Mouse (Mus musculus) CH12.LX (cell line): ENCODE results near the gene Gstm5. TPM values are rescaled to one million over a fixed set of nuclear protein-coding genes. Genes with fewer than 3 reads are reported as not detected.

Source experiments
- DNase-seq: peaks from one replicate; pipeline ENCODE4 v3.0.0-alpha.2; 2013; ENCODE audit errors: extremely low read depth
- H3K27ac ChIP-seq: 2 replicates; pipeline ENCODE4 v1.5.1; 2012; ENCODE audit warnings: low read depth, mild to moderate bottlenecking, control low read depth, moderate library complexity; ENCODE audit not compliant: insufficient read depth
- H3K27me3 ChIP-seq: replicated peaks from 2 replicates; pipeline ENCODE3; 2012; ENCODE audit warnings: inconsistent platforms
- H3K36me3 ChIP-seq, 2 experiments: replicated peaks in 1 of 2; 2 replicates each; pipeline versions ENCODE3 to v1.6.1; 2012; ENCODE audit warnings: inconsistent platforms in 1 of 2, low read length in 1 of 2, mild to moderate bottlenecking in 1 of 2, mixed read lengths in 1 of 2, moderate library complexity in 1 of 2; ENCODE audit not compliant: control insufficient read depth in 1 of 2, insufficient read depth in 1 of 2
- H3K4me1 ChIP-seq, 2 experiments: 2 replicates each; pipeline ENCODE4 v1.6.1; 2012; ENCODE audit warnings: inconsistent platforms in 1 of 2, moderate library complexity in 1 of 2; ENCODE audit not compliant: insufficient read depth in 2 of 2, control insufficient read depth in 1 of 2
- H3K4me2 ChIP-seq: 2 replicates; pipeline ENCODE4 v1.6.1; 2012; ENCODE audit warnings: low read depth, mild to moderate bottlenecking, control low read depth; ENCODE audit not compliant: poor library complexity, insufficient read depth, severe bottlenecking
- H3K4me3 ChIP-seq, 3 experiments: fragments of 150-350 bp in 1 of 3; sonication (generic) in 1 of 3; replicated peaks in 1 of 3; 2 replicates each; pipeline versions ENCODE3 to v1.5.1; 2011 to 2012; ENCODE audit warnings: low read depth in 2 of 3, low read length in 2 of 3, mild to moderate bottlenecking in 2 of 3, moderate library complexity in 2 of 3, control low read depth in 1 of 3, improper control_type of control experiment in 1 of 3, inconsistent platforms in 1 of 3, mixed read lengths in 1 of 3; ENCODE audit not compliant: poor library complexity in 1 of 3
- H3K79me2 ChIP-seq: replicated peaks from 2 replicates; pipeline ENCODE4 v1.6.1; 2012; ENCODE audit warnings: mild to moderate bottlenecking, moderate library complexity; ENCODE audit not compliant: control insufficient read depth, poor library complexity, insufficient read depth, severe bottlenecking; ENCODE audit errors: extremely low read depth
- H3K9ac ChIP-seq: 2 replicates; pipeline ENCODE4 v1.6.1; 2012; ENCODE audit warnings: low read depth, mild to moderate bottlenecking, control low read depth, moderate library complexity; ENCODE audit not compliant: insufficient read depth
- H3K9me3 ChIP-seq: replicated peaks from 2 replicates; pipeline ENCODE3; 2012; ENCODE audit warnings: low read length, inconsistent platforms, mixed read lengths
- BHLHE40 ChIP-seq: IDR thresholded peaks from 2 replicates; pipeline ENCODE4 v1.6.1; 2011; ENCODE audit warnings: mild to moderate bottlenecking, low read depth, low read length, improper control_type of control experiment
- CHD1 ChIP-seq: IDR thresholded peaks from 2 replicates; pipeline ENCODE4 v1.6.1; 2012; ENCODE audit warnings: low read depth, low read length, improper control_type of control experiment, inconsistent platforms
- CTCF ChIP-seq, 2 experiments: IDR thresholded peaks in 1 of 2; conservative IDR thresholded peaks in 1 of 2; 2 replicates each; pipeline ENCODE4 v1.5.1; 2011 to 2012; ENCODE audit warnings: low read depth in 2 of 2, low read length in 2 of 2, improper control_type of control experiment in 1 of 2, inconsistent platforms in 1 of 2, mild to moderate bottlenecking in 1 of 2, moderate library complexity in 1 of 2
- ETS1 ChIP-seq: conservative IDR thresholded peaks from 2 replicates; pipeline ENCODE4 v1.6.1; 2012; ENCODE audit warnings: low read depth, mild to moderate bottlenecking, inconsistent platforms, low read length, improper control_type of control experiment, moderate library complexity
- HCFC1 ChIP-seq: IDR thresholded peaks from 2 replicates; pipeline ENCODE4 v1.6.1; 2012; ENCODE audit warnings: low read depth, mild to moderate bottlenecking, inconsistent platforms, low read length, improper control_type of control experiment
- MAFK ChIP-seq: IDR thresholded peaks from 2 replicates; pipeline ENCODE4 v1.6.1; 2011; ENCODE audit warnings: low read length, improper control_type of control experiment; ENCODE audit not compliant: insufficient replicate concordance
- MAX ChIP-seq: IDR thresholded peaks from 2 replicates; pipeline ENCODE4 v1.6.1; 2011; ENCODE audit warnings: low read length, improper control_type of control experiment
- MYC ChIP-seq: IDR thresholded peaks from 2 replicates; pipeline ENCODE4 v1.6.1; 2011; ENCODE audit warnings: low read depth, mild to moderate bottlenecking, improper control_type of control experiment, low read length
- PAX5 ChIP-seq: IDR thresholded peaks from 2 replicates; pipeline ENCODE4 v1.6.1; 2012; ENCODE audit warnings: low read length, inconsistent platforms, mixed read lengths
- RAD21 ChIP-seq: IDR thresholded peaks from 2 replicates; pipeline ENCODE4 v1.6.1; 2011; ENCODE audit warnings: low read depth, mild to moderate bottlenecking, low read length, improper control_type of control experiment, moderate library complexity
- RCOR1 ChIP-seq: conservative IDR thresholded peaks from 2 replicates; pipeline ENCODE4 v1.6.1; 2012; ENCODE audit warnings: low read depth, mild to moderate bottlenecking, inconsistent platforms, low read length, improper control_type of control experiment
- SIN3A ChIP-seq: IDR thresholded peaks from 2 replicates; pipeline ENCODE4 v1.6.1; 2012; ENCODE audit warnings: low read length, improper control_type of control experiment, inconsistent platforms
- SMC3 ChIP-seq: IDR thresholded peaks from 2 replicates; pipeline ENCODE4 v1.6.1; 2011; ENCODE audit warnings: low read depth, low read length, improper control_type of control experiment
- USF2 ChIP-seq: conservative IDR thresholded peaks from 2 replicates; pipeline ENCODE4 v1.6.1; 2011; ENCODE audit warnings: low read depth, low read length, improper control_type of control experiment
- ZKSCAN1 ChIP-seq: IDR thresholded peaks from 2 replicates; pipeline ENCODE4 v1.6.1; 2012; ENCODE audit warnings: low read depth, inconsistent platforms, low read length, improper control_type of control experiment, borderline replicate concordance
- ZMIZ1 ChIP-seq: IDR thresholded peaks from 2 replicates; pipeline ENCODE4 v1.6.1; 2012; ENCODE audit warnings: low read depth, mild to moderate bottlenecking, inconsistent platforms, low read length, improper control_type of control experiment
- ZNF384 ChIP-seq: IDR thresholded peaks from 2 replicates; pipeline ENCODE4 v1.6.1; 2012; ENCODE audit warnings: low read depth, low read length, improper control_type of control experiment, inconsistent platforms
- dilution Hi-C: fragments of 300-500 bp; cut with MboI; formaldehyde crosslinking; loops from 2 replicates; pipeline ENCODE4 v1.14.3; 2020; ENCODE audit warnings: low sequenced_read_pairs; ENCODE audit not compliant: extremely low pct_unique_long_range_greater_than_20kb, extremely low pct_ligation_motif_present
- in situ Hi-C: fragments of 300-500 bp; cut with MboI; formaldehyde crosslinking; loops from 3 replicates; pipeline ENCODE4 v1.14.3; 2019; ENCODE audit warnings: low sequenced_read_pairs, low pct_ligation_motif_present, low pct_unique_long_range_greater_than_20kb, mixed read lengths
- polyA plus RNA-seq: library from polyadenylated mRNA; unstranded; fragments of >175 nt; gene quantifications from 2 replicates; pipeline ENCODE4 v1.2.1, GENCODE M21; 2012; ENCODE audit warnings: low read depth; ENCODE audit not compliant: insufficient read length
- total RNA-seq, 2 experiments: library from RNA; depleted of rRNA; stranded (reverse); fragments of 300-350 nt in 1 of 2; fragments of >200 nt in 1 of 2; gene quantifications; 2 replicates each; pipeline ENCODE4 v1.2.3; 2012 to 2014

The Gstm5 gene
- total and polyA plus RNA-seq, 3 experiments, result 2.2 to 4.9 (median 4.2) TPM

- Histone ChIP-seq H3K9me3 (peaks cover 2% of the 10 kb centered on the region), H3K4me1 (no peaks in the 10 kb centered on the region), H3K27ac (no peak overlapping the region), H3K36me3 (no peaks in the 10 kb centered on the region), H3K27me3 (peaks cover 18% of the 10 kb centered on the region), H3K9ac (no peak overlapping the region), H3K79me2 (no peaks in the 10 kb centered on the region), H3K4me3 (no peak overlapping the region), H3K4me2 (no peak overlapping the region; the same call in 1 of the 2 replicates)
- in situ Hi-C loops (loop anchor here (10.0 kb wide), 1 partner anchor 53 kb away; no protein-coding TSS in a partner anchor), dilution Hi-C loops (no loop called here)
- DNase-seq, result peak; percentile 72
- TF ChIP-seq RAD21 (peak; percentile 69), CTCF (conservative IDR thresholded peaks at IDR 0.05 in 1 of 2, IDR thresholded peaks at IDR 0.05 in 1 of 2; ENCODE audit: low read depth in 2 of 2, low read length in 2 of 2) (peak; percentile 55 to 83), SMC3 (peak; percentile 58), MAFK (no peak), MYC (peak; percentile 91), HCFC1 (no peak)
Measured at GRCm38 (mm10) chr3:107917783-107918408, 22.3 kb downstream of the Gstm5 start.

DNA sequence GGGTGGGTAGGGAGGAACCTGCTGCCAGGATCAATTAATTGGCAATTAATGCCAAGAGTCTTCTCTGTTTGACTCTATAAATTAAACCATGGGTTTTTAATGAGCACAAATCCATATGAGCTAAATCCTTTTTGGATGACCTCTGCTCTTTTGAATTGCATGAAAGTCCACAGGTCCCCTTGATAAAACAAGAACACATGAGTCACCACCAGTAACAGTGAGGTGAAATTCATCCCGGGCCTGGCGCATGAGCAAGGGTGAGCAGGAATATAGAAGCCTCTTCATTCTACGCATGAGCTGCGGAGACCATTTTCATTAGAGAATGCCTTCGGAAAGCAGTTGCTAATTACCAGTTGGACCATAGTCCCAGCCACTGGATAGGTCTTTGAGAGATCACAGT, 24.7 kb downstream of the Gstm5 start:
- peaks cover 13% of the 10 kb centered on the region for H3K27me3 ChIP-seq
- H3K27ac ChIP-seq, result no peak overlapping the region
- H3K79me2 ChIP-seq, result no peaks in the 10 kb centered on the region
- in situ Hi-C loops, result no loop called here
- no peak for TF ChIP-seq RAD21
- no peak for TF ChIP-seq ETS1
- no peak for TF ChIP-seq ZNF384
- no peak for TF ChIP-seq USF2
- no peak for TF ChIP-seq CTCF (conservative IDR thresholded peaks at IDR 0.05 in 1 of 2, IDR thresholded peaks at IDR 0.05 in 1 of 2; ENCODE audit: low read depth in 2 of 2, low read length in 2 of 2)
- no peak for TF ChIP-seq CHD1
- no peak for TF ChIP-seq MAX
- no peak for TF ChIP-seq ZKSCAN1
- no peak for TF ChIP-seq PAX5
- TF ChIP-seq SIN3A, result no peak
- TF ChIP-seq ZMIZ1, result no peak
- TF ChIP-seq BHLHE40, result no peak
- TF ChIP-seq RCOR1, result no peak
- TF ChIP-seq, all 38 proteins: peak for 0
- Histone ChIP-seq H3K9me3 (no peaks in the 10 kb centered on the region), H3K36me3 (no peaks in the 10 kb centered on the region), H3K4me1 (no peaks in the 10 kb centered on the region), H3K4me3 (no peak overlapping the region), H3K9ac (no peak overlapping the region), H3K4me2 (no peak overlapping the region)
- DNase-seq, result no peak
- dilution Hi-C loops, result no loop called here
